Mouse (Mus musculus) cerebellum, postnatal 4 days (tissue): Measurements from ENCODE around the gene Naa80.
"Not testable (repeated sequence)": the region's sequence is repeated elsewhere in the genome, so short reads cannot be mapped to it uniquely, and the experiment has no call there.

Experiments used
- DNase-seq, 2 experiments: peaks; one replicate each; pipeline ENCODE4 v3.0.0; 2022; ENCODE audit warnings: low spot score in 2 of 2, mixed read lengths in 1 of 2

Gene Naa80

GRCm38 (mm10) chr9:107573774-107574173 lies 4.9 kb upstream of the Naa80 start:
- DNase-seq = not testable (repeated sequence)

- DNase-seq = no peak
Measured at GRCm38 (mm10) chr9:107575579-107576356, 2.9 kb upstream of the Naa80 start.

- peak in 1 of 2 experiments; percentile 70 for DNase-seq
Measured at GRCm38 (mm10) chr9:107576357-107577107, 2.2 kb upstream of the Naa80 start, which contains the start of gene Hyal1. TSS of gene Hyal1 (plus strand) at chr9:107576927.

- no peak for DNase-seq
Measured at GRCm38 (mm10) chr9:107577871-107578270, 816 bp upstream of the Naa80 start.

GRCm38 (mm10) chr9:107579023-107579900 lies 575 bp downstream of the Naa80 start:
- no peak for DNase-seq

GRCm38 (mm10) chr9:107580501-107581317 lies 2.0 kb downstream of the Naa80 start, which contains the start of gene Hyal3:
TSS of gene Hyal3 (plus strand) at chr9:107580818.
- DNase-seq = peak; percentile 59 to 79

GRCm38 (mm10) chr9:107581584-107581983 lies 2.9 kb downstream of the Naa80 start:
- no peak for DNase-seq

GRCm38 (mm10) chr9:107582509-107583062 lies 3.9 kb downstream of the Naa80 start:
- no peak for DNase-seq

- DNase-seq = no peak
Measured at GRCm38 (mm10) chr9:107583174-107583573, 4.5 kb downstream of the Naa80 start.

GRCm38 (mm10) chr9:107586504-107586903 lies 7.8 kb downstream of the Naa80 start:
- DNase-seq = no peak

- DNase-seq = peak; percentile 88 to 93
Measured at GRCm38 (mm10) chr9:107586974-107587832, 8.5 kb downstream of the Naa80 start, which contains the start of gene Ifrd2. TSS of gene Ifrd2 (plus strand) at chr9:107587642.

GRCm38 (mm10) chr9:107587833-107588639 lies 9.3 kb downstream of the Naa80 start:
- DNase-seq = no peak

GRCm38 (mm10) chr9:107590058-107590772 lies 11.5 kb downstream of the Naa80 start:
- DNase-seq = no peak

GRCm38 (mm10) chr9:107590773-107591060 lies 12.0 kb downstream of the Naa80 start:
- DNase-seq = no peak

- DNase-seq = peak in 1 of 2 experiments; percentile 57
Measured at GRCm38 (mm10) chr9:107593101-107593976, 14.7 kb downstream of the Naa80 start.

GRCm38 (mm10) chr9:107594281-107595062 lies 15.8 kb downstream of the Naa80 start:
- no peak for DNase-seq
